Mouse (Mus musculus): Measurements from ENCODE around the gene Spaca5. TPM values are rescaled to one million over a fixed set of nuclear protein-coding genes. Genes with fewer than 3 reads are reported as not detected.

Spaca5 gene
- not detected in 2 replicates for polyA plus RNA-seq (2012; ENCODE audit: low replicate concordance)

DNA sequence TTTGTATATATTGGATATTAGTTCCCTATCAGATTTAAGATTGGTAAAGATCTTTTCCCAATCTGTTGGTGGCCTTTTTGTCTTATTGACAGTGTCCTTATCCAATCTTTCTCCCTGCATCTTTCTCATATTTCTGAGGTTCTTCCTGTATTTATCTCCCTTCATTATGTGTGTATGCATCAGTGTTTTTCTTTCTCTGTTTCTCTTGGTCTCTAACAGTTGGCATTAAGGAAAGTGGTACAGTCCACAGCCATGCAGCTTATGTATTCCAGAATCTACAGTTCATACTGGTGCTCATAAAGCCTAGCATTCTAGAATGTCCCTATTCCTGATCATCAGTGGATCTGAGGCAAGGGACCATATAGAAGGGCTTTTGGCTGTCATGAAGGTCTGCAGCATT lies at the start of gene Spaca5:
TSS of gene Spaca5 (plus strand) at position 301 of the 400 bp plus-strand sequence.

DNA sequence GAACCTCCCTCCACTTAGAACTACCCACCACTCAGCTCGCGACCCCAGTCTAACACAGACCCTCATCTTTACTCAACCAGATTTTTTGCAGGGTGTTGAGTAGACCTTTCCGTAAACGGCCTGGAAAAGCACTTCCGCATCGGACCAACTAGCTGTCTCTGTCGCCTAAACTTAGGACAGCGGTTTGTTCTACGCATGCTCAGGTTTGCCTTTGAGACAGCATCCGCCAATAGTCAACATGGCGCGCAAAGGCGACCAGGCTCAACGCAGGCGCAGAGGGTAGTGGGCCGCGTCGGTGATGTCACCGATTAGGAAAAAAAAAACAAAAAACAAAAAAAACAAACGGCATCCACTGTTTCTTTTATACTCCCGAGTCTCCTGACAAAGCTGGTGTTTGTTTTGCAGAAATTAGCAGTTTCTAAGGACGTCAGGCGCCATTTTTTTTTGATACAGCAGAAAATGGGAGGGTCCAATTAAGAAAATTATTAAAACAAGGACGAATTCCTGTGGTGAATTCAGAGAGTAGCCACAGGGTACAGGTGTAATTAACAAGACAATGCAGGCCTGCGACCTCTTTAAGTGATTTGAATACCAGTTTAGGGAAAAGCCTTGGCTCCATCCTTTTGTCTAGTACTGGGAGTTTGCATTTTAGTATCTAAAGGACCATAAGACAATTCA lies 6.2 kb upstream of the Spaca5 start, which contains the start of gene Zfp182:
TSS of gene Zfp182 (minus strand) at position 451 of the 678 bp plus-strand sequence.

DNA sequence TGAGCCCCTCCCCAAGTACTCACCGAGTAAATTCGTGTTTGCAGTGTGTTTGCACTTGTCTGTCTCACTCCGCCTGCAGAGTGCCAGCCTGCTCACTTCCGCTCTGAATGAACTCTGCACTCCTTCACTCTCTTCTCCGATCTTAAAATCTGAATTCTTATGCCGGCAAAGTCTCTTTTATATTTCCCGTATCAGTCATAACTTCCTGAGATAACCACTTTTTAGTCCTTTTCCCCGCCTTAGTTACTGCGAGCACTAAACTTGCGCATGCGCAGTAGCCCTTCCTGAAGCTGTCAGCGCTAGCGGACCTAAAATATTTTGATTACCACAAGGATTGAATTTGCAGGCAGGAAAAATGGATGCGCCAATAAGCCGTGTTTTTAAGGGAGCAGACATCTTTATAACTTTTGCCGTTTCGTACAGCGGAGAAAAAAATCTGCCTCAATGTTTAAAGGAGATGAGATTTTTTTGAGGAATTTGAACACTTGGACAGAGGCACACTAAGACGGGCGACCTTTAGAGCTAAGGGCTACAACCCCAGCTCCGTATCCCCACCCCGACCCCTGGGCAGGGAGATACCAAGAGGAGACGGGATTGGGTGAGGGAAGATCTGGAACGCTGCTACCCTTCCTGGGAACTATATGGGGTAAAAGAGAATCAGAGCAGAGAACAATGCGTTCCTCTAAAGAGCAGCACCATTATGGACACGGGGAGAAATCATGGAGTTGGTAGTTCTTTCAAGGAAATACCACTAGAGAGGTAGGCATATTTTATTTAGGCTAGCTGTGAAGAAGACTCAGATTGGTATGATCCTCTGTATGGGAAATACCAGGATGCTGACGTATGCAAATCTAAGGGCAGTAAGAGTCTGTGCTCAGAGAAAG lies 21.0 kb downstream of the Spaca5 start, which contains the start of gene Zfp300:
TSS of gene Zfp300 (minus strand) at position 545 of the 884 bp plus-strand sequence.

DNA sequence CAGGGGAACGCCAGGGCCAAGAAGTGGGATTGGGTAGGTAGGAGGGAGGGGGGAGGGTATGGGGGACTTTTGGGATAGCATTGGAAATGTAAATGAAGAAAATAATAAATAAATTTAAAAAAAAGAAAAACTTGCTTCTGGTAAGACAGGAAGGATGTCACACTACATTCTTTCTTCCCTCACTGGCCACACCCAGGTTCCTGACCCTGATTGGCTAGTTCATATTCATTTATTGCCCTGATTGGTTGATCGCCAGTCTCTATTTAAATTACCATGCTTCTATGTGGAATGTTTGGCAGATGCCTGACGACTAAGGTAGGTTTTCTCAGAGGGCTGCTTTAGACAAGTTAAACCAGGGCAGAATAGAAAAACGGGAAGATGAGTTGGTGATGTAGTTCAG lies 47.3 kb downstream of the Spaca5 start, which contains the start of gene Ssxa1:
TSS of gene Ssxa1 (plus strand) at position 301 of the 400 bp plus-strand sequence.

Other genes starting within 250 kb of the Spaca5 start
- gene Timp1, start 198.2 kb upstream of the Spaca5 start, polyA plus RNA-seq (2012; ENCODE audit: low replicate concordance), result 0.55 TPM in 1 of 2 replicates, not detected in the other
- gene Syn1, start 147.4 kb upstream of the Spaca5 start, polyA plus RNA-seq (2012; ENCODE audit: low replicate concordance), result 2.3 and 7.1 TPM in 2 replicates
- 359 and 470 TPM in 2 replicates for gene Cfp, start 136.9 kb upstream of the Spaca5 start, polyA plus RNA-seq (2012; ENCODE audit: low replicate concordance)
- gene Elk1, start 117.8 kb upstream of the Spaca5 start, polyA plus RNA-seq (2012; ENCODE audit: low replicate concordance), result 18.3 and 18.9 TPM in 2 replicates
- gene Uxt, start 106.4 kb upstream of the Spaca5 start, polyA plus RNA-seq (2012; ENCODE audit: low replicate concordance), result 5.5 and 19.3 TPM in 2 replicates
- gene Zfp182, start 6.1 kb upstream of the Spaca5 start, polyA plus RNA-seq (2012; ENCODE audit: low replicate concordance), result 0.07 and 0.99 TPM in 2 replicates
- gene Zfp300, start 21.1 kb downstream of the Spaca5 start, polyA plus RNA-seq (2012; ENCODE audit: low replicate concordance), result 0.04 TPM in 1 of 2 replicates, not detected in the other
- gene Ssxa1, start 47.4 kb downstream of the Spaca5 start, polyA plus RNA-seq (2012; ENCODE audit: low replicate concordance), result not detected in 2 replicates
- not detected in 2 replicates for gene Gm21876, start 107.2 kb downstream of the Spaca5 start, polyA plus RNA-seq (2012; ENCODE audit: low replicate concordance)